Mouse (Mus musculus) hindbrain, embryonic 11.5 days (tissue): ENCODE data around the gene Fam178b. TPM values are rescaled to one million over a fixed set of nuclear protein-coding genes. Genes with fewer than 3 reads are reported as not detected.
A peak's percentile ranks its signal among the peaks of the same experiment; 100 is the strongest.

ENCODE experiments used
- ATAC-seq: fragments of 200-750 bp; cut with Nextera tagmentation; 2 replicates; pipeline ENCODE4 v1.8.0; 2017; ENCODE audit warnings: mild to moderate bottlenecking, moderate TSS enrichment, moderate library complexity; ENCODE audit not compliant: low FRiP score
- DNase-seq: peaks from one replicate; pipeline ENCODE4 v3.0.0-alpha.2; 2015; ENCODE audit warnings: low spot score
- H3K27ac ChIP-seq: fragments of 300-500 bp; sonication (generic); 2 replicates; pipeline ENCODE4 v1.5.1; 2014; ENCODE audit warnings: mild to moderate bottlenecking, low read depth, low read length
- H3K27me3 ChIP-seq: fragments of 300-500 bp; sonication (generic); 2 replicates; pipeline ENCODE4 v1.6.1; 2014; ENCODE audit warnings: mild to moderate bottlenecking, low read length, moderate library complexity, mixed read lengths; ENCODE audit not compliant: control insufficient read depth, insufficient read depth
- H3K36me3 ChIP-seq: fragments of 300-500 bp; sonication (generic); 2 replicates; pipeline ENCODE4 v1.6.1; 2014; ENCODE audit warnings: mild to moderate bottlenecking, low read length, moderate library complexity, mixed read lengths; ENCODE audit not compliant: control insufficient read depth, insufficient read depth
- H3K4me1 ChIP-seq: fragments of 300-500 bp; sonication (generic); replicated peaks from 2 replicates; pipeline ENCODE4 v1.6.1; 2014; ENCODE audit warnings: low read length, mixed read lengths; ENCODE audit not compliant: control insufficient read depth, insufficient read depth
- H3K4me2 ChIP-seq: fragments of 300-500 bp; sonication (generic); replicated peaks from 2 replicates; pipeline ENCODE4 v1.6.1; 2014; ENCODE audit warnings: mild to moderate bottlenecking, low read depth, low read length
- H3K4me3 ChIP-seq: fragments of 300-500 bp; sonication (generic); 2 replicates; pipeline ENCODE4 v1.5.1; 2014; ENCODE audit warnings: low read depth, low read length
- H3K9ac ChIP-seq: fragments of 300-500 bp; sonication (generic); 2 replicates; pipeline ENCODE4 v1.6.1; 2014; ENCODE audit warnings: low read depth, low read length
- H3K9me3 ChIP-seq: fragments of 300-500 bp; sonication (generic); 2 replicates; pipeline ENCODE4 v1.6.1; 2016; ENCODE audit warnings: low read length; ENCODE audit not compliant: control insufficient read depth
- WGBS: fragments of 180-500 bp; shearing (Covaris S2); extraction: QIAGEN DNeasy Blood & Tissue Kit; methylation state at CpG from one replicate; pipeline ENCODE4 v1.1.7; 2014; 5-methylcytosine and 5-hydroxymethylcytosine counted together
- polyA plus RNA-seq: library from polyadenylated mRNA; unstranded; fragments of >200 nt; fragmentation: Nextera tagmentation; extraction: Ambion mirVana; gene quantifications from 2 replicates; pipeline ENCODE4 v1.2.1, GENCODE M21; 2014

Gene Fam178b
- 0.52 and 0.53 TPM in 2 replicates for polyA plus RNA-seq

DNA sequence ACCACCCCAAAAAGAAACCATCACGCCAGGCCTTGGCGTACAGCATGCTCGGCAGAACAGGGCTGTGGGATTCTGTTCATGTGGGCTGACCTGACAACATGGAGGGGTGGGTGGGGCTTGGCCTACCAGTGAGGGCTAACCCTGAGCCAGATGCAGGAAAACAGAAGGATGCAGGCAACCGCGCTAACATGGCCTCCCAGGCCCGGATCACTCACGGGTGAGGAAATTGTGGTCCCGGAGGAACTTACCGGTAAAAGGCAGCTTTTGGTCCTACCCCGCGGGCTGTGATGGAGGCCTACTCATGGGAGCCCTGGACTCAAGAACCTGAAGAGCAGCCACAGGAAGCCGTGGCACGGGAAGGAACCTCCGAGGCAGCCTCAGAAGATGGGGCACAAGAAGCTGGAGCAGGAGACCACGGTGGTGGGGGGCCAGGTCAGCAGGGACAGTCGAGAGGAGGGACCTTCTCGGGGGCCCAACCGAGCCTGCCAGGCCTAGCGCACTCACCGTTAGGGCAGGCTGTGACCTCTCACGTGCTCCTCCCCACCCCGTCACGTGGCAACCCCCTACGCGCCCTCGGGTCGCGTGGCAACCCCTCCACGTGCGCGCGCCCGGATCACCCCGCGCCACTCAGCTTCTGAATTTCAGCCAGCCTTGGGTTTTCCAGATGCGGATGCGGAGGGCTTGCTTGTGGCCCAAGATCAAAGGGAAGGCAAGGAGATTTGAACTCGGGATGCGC, at the start of gene Fam178b:
Gene Fam178b, minus strand, starts transcription at position 564 of the 736 bp plus-strand sequence.
- Histone ChIP-seq H3K4me1 (no peaks in the 10 kb centered on the region; the same call in 1 of the 2 replicates), H3K27me3 (no peaks in the 10 kb centered on the region), H3K4me2 (no peak within 1 kb of the TSS), H3K27ac (no peak within 1 kb of the TSS), H3K36me3 (no peaks in the 10 kb centered on the region), H3K4me3 (no peak within 1 kb of the TSS), H3K9me3 (no peaks in the 10 kb centered on the region), H3K9ac (no peak within 1 kb of the TSS)
- WGBS = 94% methylated on average over 39 of the region's 39 CpGs
- no peak for DNase-seq
- no peak for ATAC-seq

DNA sequence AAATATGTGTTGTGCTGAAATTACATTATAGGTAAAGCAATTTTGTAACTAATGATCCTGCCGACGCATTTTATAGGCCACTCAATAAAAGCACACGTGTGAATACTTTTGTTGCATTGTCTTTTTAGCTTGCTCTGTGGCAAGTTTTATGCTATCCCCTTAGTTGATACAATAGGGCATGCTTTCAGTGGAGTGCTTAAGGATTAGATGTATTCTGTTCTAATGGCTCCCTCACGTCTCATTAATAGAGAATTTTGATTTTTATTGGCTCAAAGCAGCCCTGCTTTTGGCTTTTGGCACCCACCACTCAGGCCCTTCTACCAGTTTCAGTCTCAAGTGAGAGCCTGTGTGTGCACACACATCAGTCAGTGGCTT, 41.1 kb upstream of the Fam178b start:
- Histone ChIP-seq H3K4me2 (no peak overlapping the region), H3K4me3 (no peak overlapping the region), H3K27ac (no peak overlapping the region), H3K27me3 (no peaks in the 10 kb centered on the region), H3K36me3 (no peaks in the 10 kb centered on the region), H3K9ac (no peak overlapping the region), H3K9me3 (no peaks in the 10 kb centered on the region), H3K4me1 (no peaks in the 10 kb centered on the region)
- DNase-seq (no peak), ATAC-seq (no peak)
- WGBS = 88% methylated on average over 4 of the region's 4 CpGs

DNA sequence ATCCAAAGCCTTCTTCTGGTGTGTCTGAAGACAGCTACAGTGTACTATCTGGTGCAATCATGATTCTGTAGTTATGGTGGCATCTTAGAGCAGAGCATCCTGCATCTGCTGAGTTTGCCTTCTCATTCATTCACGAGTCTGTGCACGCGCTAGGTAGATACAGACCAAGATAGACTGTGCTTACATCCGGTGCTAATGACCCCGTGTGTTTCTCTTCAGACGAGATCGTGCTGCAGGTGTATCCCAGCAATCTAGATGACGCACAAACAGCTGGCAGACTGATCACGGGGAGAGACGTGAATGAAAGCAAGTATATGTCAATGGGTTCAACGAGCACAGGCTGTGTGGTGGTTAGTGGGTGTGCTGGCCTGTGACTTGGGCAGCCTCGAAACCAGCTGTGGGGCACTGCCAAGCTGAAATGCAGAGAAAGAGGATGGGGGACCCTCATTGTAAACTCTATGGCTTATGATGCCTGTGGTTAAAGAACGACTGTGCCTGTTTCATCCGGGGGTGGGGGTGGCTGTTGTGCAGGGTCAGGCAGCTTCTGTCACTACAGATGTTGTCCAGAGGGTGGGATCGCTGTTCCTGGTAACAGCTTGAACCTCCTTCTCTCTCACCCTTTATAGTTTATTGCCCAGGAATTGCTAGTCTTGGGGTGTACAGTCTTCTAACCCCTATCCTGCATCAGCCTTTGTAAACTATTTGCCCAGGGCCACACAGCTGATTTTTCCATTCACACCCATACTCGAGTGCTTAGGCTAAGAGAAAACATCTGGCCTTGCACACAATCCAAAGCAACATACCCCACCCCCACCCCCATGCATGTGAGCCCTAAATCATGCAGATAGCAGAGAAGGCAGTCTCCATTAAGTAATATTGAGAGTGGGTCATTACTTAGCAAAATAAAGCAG, 40.4 kb upstream of the Fam178b start:
- Histone ChIP-seq H3K36me3 (no peaks in the 10 kb centered on the region), H3K27ac (no peak overlapping the region), H3K9me3 (no peaks in the 10 kb centered on the region), H3K4me3 (no peak overlapping the region), H3K4me1 (no peaks in the 10 kb centered on the region), H3K27me3 (no peaks in the 10 kb centered on the region), H3K9ac (no peak overlapping the region), H3K4me2 (no peak overlapping the region)
- 76% methylated on average over 16 of the region's 16 CpGs for WGBS
- DNase-seq (no peak), ATAC-seq (no peak)

DNA sequence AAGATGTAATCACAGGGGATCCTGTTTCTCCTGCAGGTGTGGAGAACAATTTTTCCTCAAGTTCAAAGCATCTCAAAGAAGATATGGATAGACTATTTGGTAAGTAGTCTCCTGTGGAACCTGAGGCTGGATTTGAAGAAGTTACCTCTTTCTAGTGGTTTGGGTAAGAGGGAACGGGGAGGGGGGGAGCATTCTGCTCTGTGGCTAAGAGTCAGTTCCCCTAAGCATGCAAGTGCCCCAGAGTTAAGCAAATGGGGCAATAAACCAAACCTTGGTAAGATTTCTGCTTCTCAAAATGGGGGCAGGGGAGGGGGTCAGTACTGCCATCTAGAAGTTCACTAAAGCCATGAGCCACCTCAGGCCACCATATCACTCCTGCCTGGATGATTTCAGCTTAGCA, 35.8 kb upstream of the Fam178b start:
- DNase-seq (no peak), ATAC-seq (no peak)
- Histone ChIP-seq H3K9me3 (no peaks in the 10 kb centered on the region), H3K36me3 (no peaks in the 10 kb centered on the region), H3K9ac (no peak overlapping the region), H3K4me3 (no peak overlapping the region), H3K27ac (no peak overlapping the region), H3K4me1 (no peaks in the 10 kb centered on the region), H3K27me3 (no peaks in the 10 kb centered on the region), H3K4me2 (no peak overlapping the region)
- WGBS = 87% methylated on average over 1 of the region's 1 CpGs

DNA sequence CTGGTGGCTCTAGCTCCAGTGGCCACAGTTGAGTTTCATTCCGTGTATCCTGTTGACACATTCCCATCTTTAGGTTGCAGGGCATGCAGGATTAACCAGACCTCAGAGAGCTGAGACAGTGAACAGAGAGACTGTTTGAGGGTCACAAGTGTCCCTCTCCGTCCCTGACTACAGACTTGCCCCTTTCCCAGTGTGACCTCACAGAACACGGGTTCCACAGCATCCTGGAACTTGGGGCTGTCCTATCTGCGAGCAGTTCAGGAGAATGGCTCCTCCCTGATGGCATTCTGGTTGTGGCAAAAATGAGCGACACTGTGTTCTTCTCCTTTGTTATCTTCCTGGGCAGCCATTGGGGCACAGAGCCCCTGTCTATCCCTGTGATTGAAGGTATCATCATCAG, 31.3 kb upstream of the Fam178b start, which contains the start of gene Actr1b:
Gene Actr1b, minus strand, starts transcription at position 112 of the 400 bp plus-strand sequence.
- Histone ChIP-seq H3K9me3 (no peaks in the 10 kb centered on the region), H3K27ac (no peak within 1 kb of the TSS), H3K4me1 (no peaks in the 10 kb centered on the region), H3K27me3 (no peaks in the 10 kb centered on the region), H3K4me3 (no peak within 1 kb of the TSS), H3K9ac (no peak within 1 kb of the TSS), H3K4me2 (no peak within 1 kb of the TSS), H3K36me3 (no peaks in the 10 kb centered on the region)
- ATAC-seq (no peak), DNase-seq (no peak)
- 78% methylated on average over 5 of the region's 5 CpGs for WGBS

DNA sequence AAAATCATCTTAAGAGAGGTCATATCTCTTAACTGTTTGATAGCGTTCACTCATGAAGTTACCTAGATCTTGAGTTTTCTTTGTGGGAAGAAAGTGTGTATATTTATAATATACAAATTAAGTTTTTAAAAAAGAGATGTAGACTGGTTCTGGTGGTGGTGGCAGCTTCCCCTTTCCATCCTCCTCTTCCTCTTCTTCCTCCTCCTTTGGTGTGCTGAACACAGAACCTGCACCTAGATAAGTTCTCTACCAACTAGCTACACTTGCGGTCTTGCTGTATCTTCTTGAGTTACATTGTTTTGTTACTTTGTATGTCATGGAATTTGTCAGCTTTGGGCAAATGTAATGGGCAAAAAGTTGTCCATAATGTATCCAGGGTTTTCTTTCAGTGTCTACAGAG, 28.1 kb upstream of the Fam178b start:
- no peak overlapping the region for H3K4me3 ChIP-seq
- peaks cover 4% of the 10 kb centered on the region; the same call in 1 of the 2 replicates for H3K36me3 ChIP-seq
- no peak for DNase-seq
- H3K4me1 ChIP-seq = peaks cover 5% of the 10 kb centered on the region; the same call in 1 of the 2 replicates
- no peak for ATAC-seq
- no peaks in the 10 kb centered on the region for H3K9me3 ChIP-seq
- no peaks in the 10 kb centered on the region for H3K27me3 ChIP-seq
- H3K27ac ChIP-seq = no peak overlapping the region
- 94% methylated on average over 2 of the region's 2 CpGs for WGBS
- H3K4me2 ChIP-seq = no peak overlapping the region
- H3K9ac ChIP-seq = no peak overlapping the region

DNA sequence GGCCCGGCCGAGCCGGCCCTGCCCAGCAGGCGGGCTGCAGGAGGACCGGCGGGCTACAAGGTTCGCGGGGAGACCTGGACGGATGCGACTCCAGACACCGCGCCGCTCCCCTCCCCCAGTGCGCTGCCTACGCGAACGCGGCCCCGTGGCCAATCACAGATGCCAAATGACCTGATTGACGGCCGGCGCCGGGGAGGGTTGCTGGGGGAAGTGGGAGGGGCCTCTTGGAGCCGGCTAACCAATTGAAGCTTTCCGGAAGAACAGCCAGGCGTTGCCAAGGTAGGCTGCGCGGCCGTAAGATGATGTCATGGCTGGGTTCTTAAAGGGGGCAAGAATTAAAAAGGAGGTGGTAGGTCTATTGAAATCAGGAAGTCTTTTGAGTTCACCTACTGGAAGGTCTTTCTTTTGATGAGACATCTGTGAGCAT, 26.9 kb upstream of the Fam178b start, which contains the start of gene 4933424G06Rik:
Gene 4933424G06Rik, plus strand, starts transcription at position 296 of the 427 bp plus-strand sequence.
- 0% methylated on average over 28 of the region's 29 CpGs for WGBS
- Histone ChIP-seq H3K27ac (peak within 1 kb of the TSS; percentile 74), H3K4me2 (peak within 1 kb of the TSS; percentile 77), H3K9me3 (no peaks in the 10 kb centered on the region), H3K36me3 (peaks cover 5% of the 10 kb centered on the region; the same call in 1 of the 2 replicates), H3K27me3 (no peaks in the 10 kb centered on the region), H3K9ac (peak within 1 kb of the TSS; percentile 94), H3K4me3 (peak within 1 kb of the TSS; percentile 92), H3K4me1 (peaks cover 5% of the 10 kb centered on the region; the same call in 1 of the 2 replicates)
- DNase-seq = peak; percentile 98
- peak; percentile 97 for ATAC-seq

DNA sequence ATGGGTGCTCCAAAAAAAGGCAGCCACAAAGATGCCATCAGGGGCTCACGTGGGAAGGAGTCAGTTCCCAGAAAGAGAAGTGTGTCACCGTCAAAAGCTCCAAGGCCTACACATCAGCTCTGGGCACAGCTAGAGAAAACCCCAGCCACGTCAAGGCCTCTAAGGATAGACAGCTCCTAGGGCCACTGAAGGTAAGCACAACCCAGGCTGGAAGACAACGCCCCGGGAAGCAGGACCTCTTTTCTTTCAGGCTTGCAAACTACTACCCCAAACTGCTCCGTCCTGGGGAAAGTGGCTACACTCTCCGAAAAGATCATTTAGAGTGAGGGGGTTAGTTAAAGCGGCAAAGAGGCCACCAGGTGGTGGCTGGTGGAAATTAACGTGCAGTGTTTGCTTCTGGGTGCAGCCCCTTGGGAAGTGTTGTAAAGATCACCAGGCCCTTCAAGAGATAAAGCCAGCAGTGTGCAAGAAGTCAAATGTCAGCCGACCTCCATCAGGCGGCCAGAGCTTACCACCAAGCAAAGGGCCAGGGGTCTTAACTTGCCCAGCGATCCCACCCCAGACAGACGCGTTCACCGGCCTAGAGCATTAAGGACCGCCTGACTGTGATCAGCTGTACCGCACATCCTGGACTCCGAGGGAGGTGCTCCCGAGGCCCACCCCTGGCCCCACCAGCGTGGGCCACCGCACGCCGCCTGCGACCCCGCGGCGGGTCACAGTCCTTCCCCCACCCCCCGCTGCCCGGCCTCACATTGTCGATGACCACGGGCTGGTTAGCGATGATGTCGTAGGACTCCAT, 26.3 kb upstream of the Fam178b start:
- DNase-seq = peak; percentile 54
- WGBS = 1% methylated on average over 33 of the region's 33 CpGs
- Histone ChIP-seq H3K4me1 (peaks cover 5% of the 10 kb centered on the region; the same call in 1 of the 2 replicates), H3K4me2 (peak overlapping the region; percentile 77), H3K27me3 (no peaks in the 10 kb centered on the region), H3K9me3 (no peaks in the 10 kb centered on the region), H3K9ac (peak overlapping the region; percentile 94), H3K4me3 (peak overlapping the region; percentile 92), H3K36me3 (peaks cover 5% of the 10 kb centered on the region; the same call in 1 of the 2 replicates), H3K27ac (peak overlapping the region; percentile 74)
- ATAC-seq = peak; percentile 78
